ENCODE assay signal across 28 mouse cellular contexts in genomic region chr9:46214946-46215337, GRCm38 (mm10). TPM values are rescaled to one million over a fixed set of nuclear protein-coding genes. Genes with fewer than 3 reads are reported as not detected.
A peak's percentile ranks its signal among the peaks of the same experiment; 100 is the strongest.
DNase-seq lines count a peak whose midpoint lies in the region; ATAC-seq and TF ChIP-seq lines count a peak whose summit lies in the region.
"Had no signal": no experiment of that assay in that cellular context is flagged by ENCODE, and none has a peak within 500 bp of the region (broad histone marks: within the 10 kb centered on the region; RNA-seq: fewer than 3 reads in every experiment).

No protein-coding gene starts in this region.

- H3K4me3 ChIP-seq in liver, adult 2 months (ENCODE audit: insufficient read depth, low read depth, low read length): no peak overlapping the region
- H3K4me3 ChIP-seq in intestine, postnatal 0 days (ENCODE audit: low read depth, low read length): no peak overlapping the region
- no peak overlapping the region for H3K4me3 ChIP-seq in liver, embryonic 15.5 days (replicated peaks)
- H3K4me3 ChIP-seq: embryonic facial prominence, embryonic 12.5 days; heart, embryonic 15.5 days; hindbrain, embryonic 10.5 days; limb, embryonic 12.5 days; myocyte; neural tube, embryonic 12.5 days had no signal

- H3K4me2 ChIP-seq in intestine, postnatal 0 days (replicated peaks; ENCODE audit: low read depth): no peak overlapping the region
- peak overlapping the region; percentile 41; the same call in 1 of the 2 replicates for H3K4me2 ChIP-seq in liver, embryonic 15.5 days
- H3K4me2 ChIP-seq: embryonic facial prominence, embryonic 12.5 days; heart, embryonic 15.5 days; limb, embryonic 12.5 days; midbrain, embryonic 11.5 days; neural tube, embryonic 12.5 days had no signal

- H3K79me2 ChIP-seq in liver, adult 2 months (ENCODE audit: control insufficient read depth, insufficient read depth, low read length): no peaks in the 10 kb centered on the region

- H3K4me1 ChIP-seq in liver, adult 2 months (ENCODE audit: control insufficient read depth, insufficient read depth, low read length): peaks cover 31% of the 10 kb centered on the region
- no peaks in the 10 kb centered on the region for H3K4me1 ChIP-seq in intestine, postnatal 0 days (replicated peaks; ENCODE audit: control insufficient read depth, insufficient read depth, low read length)
- H3K4me1 ChIP-seq in liver, embryonic 15.5 days (replicated peaks): peaks cover 45% of the 10 kb centered on the region
- H3K4me1 ChIP-seq: embryonic facial prominence, embryonic 12.5 days; hindbrain, embryonic 10.5 days; limb, embryonic 12.5 days; neural tube, embryonic 12.5 days had no signal

- WGBS in liver, adult 2 months: 24% methylated on average over 10 of the region's 10 CpGs
- WGBS in intestine, postnatal 0 days: 85% methylated on average over 10 of the region's 10 CpGs
- WGBS in liver, embryonic 15.5 days (ENCODE audit: insufficient replicate concordance): 61% methylated on average over 10 of the region's 10 CpGs

- H3K9me3 ChIP-seq in intestine, postnatal 0 days (ENCODE audit: control insufficient read depth): no peaks in the 10 kb centered on the region
- no peaks in the 10 kb centered on the region for H3K9me3 ChIP-seq in liver, embryonic 15.5 days (replicated peaks)
- H3K9me3 ChIP-seq: embryonic facial prominence, embryonic 12.5 days; heart, embryonic 15.5 days; hindbrain, embryonic 10.5 days; limb, embryonic 12.5 days; neural tube, embryonic 12.5 days had no signal

- no peak for TF ChIP-seq CTCF in liver, adult 2 months (IDR thresholded peaks at IDR 0.05; ENCODE audit: low read depth, low read length)
- no peak for TF ChIP-seq CTCF in intestine, postnatal 0 days (IDR thresholded peaks at IDR 0.05; ENCODE audit: low read depth)

- peaks cover 4% of the 10 kb centered on the region; the same call in 1 of the 2 replicates for H3K36me3 ChIP-seq in liver, adult 2 months (ENCODE audit: control insufficient read depth, insufficient read depth, low read length)
- H3K36me3 ChIP-seq in intestine, postnatal 0 days (ENCODE audit: control insufficient read depth, insufficient read depth): peaks cover 57% of the 10 kb centered on the region
- peaks cover 23% of the 10 kb centered on the region for H3K36me3 ChIP-seq in liver, embryonic 15.5 days (replicated peaks)

- intact Hi-C loops in heart, postnatal 36 days (cut with DNase I): no loop called here

- peak overlapping the region; percentile 97 for H3K27ac ChIP-seq in liver, adult 2 months (replicated peaks; ENCODE audit: insufficient read depth, low read depth, low read length)
- peak overlapping the region; percentile 68 for H3K27ac ChIP-seq in intestine, postnatal 0 days (ENCODE audit: low read depth, low read length)
- H3K27ac ChIP-seq in liver, embryonic 15.5 days (replicated peaks): peak overlapping the region; percentile 79
- H3K27ac ChIP-seq: embryonic facial prominence, embryonic 12.5 days; heart, embryonic 15.5 days; hindbrain, embryonic 10.5 days; limb, embryonic 12.5 days; macrophage; neural tube, embryonic 12.5 days had no signal

- H3K9ac ChIP-seq in liver, adult 2 months (ENCODE audit: low read depth, low read length): peak overlapping the region; percentile 70
- no peak overlapping the region for H3K9ac ChIP-seq in intestine, postnatal 0 days (ENCODE audit: low read depth, low read length)
- no peak overlapping the region for H3K9ac ChIP-seq in liver, embryonic 15.5 days
- H3K9ac ChIP-seq: embryonic facial prominence, embryonic 12.5 days; heart, embryonic 15.5 days; limb, embryonic 12.5 days; neural tube, embryonic 12.5 days had no signal

- H3K27me3 ChIP-seq in liver, adult 2 months (ENCODE audit: control insufficient read depth, insufficient read depth, low read length): no peaks in the 10 kb centered on the region
- no peaks in the 10 kb centered on the region for H3K27me3 ChIP-seq in intestine, postnatal 0 days (replicated peaks; ENCODE audit: control insufficient read depth, insufficient read depth, low read length)
- H3K27me3 ChIP-seq in liver, embryonic 15.5 days: no peaks in the 10 kb centered on the region
- H3K27me3 ChIP-seq: embryonic facial prominence, embryonic 12.5 days; heart, embryonic 15.5 days; limb, embryonic 12.5 days; neural tube, embryonic 12.5 days had no signal

- no peak for ATAC-seq in intestine, postnatal 0 days
- ATAC-seq in liver, embryonic 15.5 days (ENCODE audit: insufficient read depth): no peak
- no peak for ATAC-seq in megakaryocyte progenitor cell, adult 5-6 weeks (replicated peaks; ENCODE audit: poor library complexity)
- ATAC-seq: forebrain, embryonic 14.5 days; hindbrain, embryonic 16.5 days had no signal

- peak; percentile 91 for DNase-seq in heart, adult 11 months
- no peak for DNase-seq in heart, postnatal 36 days
- peak; percentile 91 for DNase-seq in liver, adult 2 months (ENCODE audit: extremely low read depth, low read depth, low spot score)
- no peak for DNase-seq in liver
- DNase-seq in adrenal gland, adult 8-10 months: no peak
- DNase-seq: gastrocnemius, postnatal 36 days; kidney, postnatal 14 days; lung, adult 2 months; lung, postnatal 10 days; right cerebral cortex, postnatal 4 days; thymus, postnatal 4 days had no signal

- no peak for TF ChIP-seq POLR2A in liver, adult 2 months (IDR thresholded peaks at IDR 0.05; ENCODE audit: extremely low read depth, insufficient read depth, low read length)

RNA-seq across cellular contexts. Expression of gene Apoa1, which starts 13.4 kb away (rescaled TPM):
- total RNA-seq in heart, postnatal 36 days (2021): not detected
- 4,768 and 8,294 TPM in 2 replicates for total RNA-seq in liver, adult 2 months (2014; rRNA removed)
- 7,598 and 8,406 TPM in 2 replicates for polyA plus RNA-seq in liver, adult 2 months (2012; rRNA removed)
- 28,401 and 28,927 TPM in 2 replicates for polyA plus RNA-seq in intestine, postnatal 0 days (2015; fragmentation: Nextera tagmentation; extraction: Ambion mirVana)
- polyA plus RNA-seq in liver, embryonic 15.5 days (2015; fragmentation: Nextera tagmentation; extraction: Ambion mirVana): 5,098 and 5,983 TPM in 2 replicates
- not detected in 2 replicates for total RNA-seq in megakaryocyte progenitor cell, adult 5-6 weeks (2015)
- not detected in 2 replicates for total RNA-seq in megakaryocyte progenitor cell, adult 5-6 weeks (2017)
- total RNA-seq in adrenal gland, adult 8-10 months (2022): 1 to 10 TPM in 3 of 4 experiments, not detected in 1; 1.2 to 3.5 (median 1.5) TPM
- polyA plus RNA-seq: macrophage, myocyte had no signal

RNA-seq across cellular contexts. Expression of gene Apoc3, which starts 20.5 kb away (rescaled TPM):
- total RNA-seq in heart, postnatal 36 days (2021): not detected
- total RNA-seq in liver, adult 2 months (2014; rRNA removed): 2,319 and 2,365 TPM in 2 replicates
- polyA plus RNA-seq in liver, adult 2 months (2012; rRNA removed): 8,710 and 9,739 TPM in 2 replicates
- polyA plus RNA-seq in intestine, postnatal 0 days (2015; fragmentation: Nextera tagmentation; extraction: Ambion mirVana): 8,073 and 8,903 TPM in 2 replicates
- polyA plus RNA-seq in liver, embryonic 15.5 days (2015; fragmentation: Nextera tagmentation; extraction: Ambion mirVana): 6.6 and 6.8 TPM in 2 replicates
- not detected in 2 replicates for total RNA-seq in megakaryocyte progenitor cell, adult 5-6 weeks (2015)
- not detected in 2 replicates for total RNA-seq in megakaryocyte progenitor cell, adult 5-6 weeks (2017)
- 1 to 10 TPM in 3 of 4 experiments, not detected in 1; 1.5 to 4.7 (median 4.2) TPM for total RNA-seq in adrenal gland, adult 8-10 months (2022)
- total RNA-seq: midbrain, postnatal 0 days had no signal
- polyA plus RNA-seq: embryonic facial prominence, embryonic 12.5 days; forebrain, embryonic 14.5 days; heart, embryonic 15.5 days; hindbrain, embryonic 10.5 days; hindbrain, embryonic 16.5 days; limb, embryonic 12.5 days; macrophage; midbrain, embryonic 11.5 days; midbrain, postnatal 0 days; myocyte; neural tube, embryonic 12.5 days; testis, adult 2 months had no signal

RNA-seq across cellular contexts. Expression of gene Apoa4, which starts 25.6 kb away (rescaled TPM):
- total RNA-seq in heart, postnatal 36 days (2021): not detected
- total RNA-seq in liver, adult 2 months (2014; rRNA removed): 187 and 323 TPM in 2 replicates
- 177 and 239 TPM in 2 replicates for polyA plus RNA-seq in liver, adult 2 months (2012; rRNA removed)
- 27,935 and 31,935 TPM in 2 replicates for polyA plus RNA-seq in intestine, postnatal 0 days (2015; fragmentation: Nextera tagmentation; extraction: Ambion mirVana)
- polyA plus RNA-seq in liver, embryonic 15.5 days (2015; fragmentation: Nextera tagmentation; extraction: Ambion mirVana): 0.33 TPM in 2 replicates
- total RNA-seq in megakaryocyte progenitor cell, adult 5-6 weeks (2015): not detected in 2 replicates
- not detected in 2 replicates for total RNA-seq in megakaryocyte progenitor cell, adult 5-6 weeks (2017)
- under 1 TPM in 1 of 4 experiments, not detected in 3; 0.16 TPM for total RNA-seq in adrenal gland, adult 8-10 months (2022)
- total RNA-seq: gastrocnemius, postnatal 36 days; left cerebral cortex, postnatal 14 days; midbrain, postnatal 0 days had no signal
- polyA plus RNA-seq: embryonic facial prominence, embryonic 12.5 days; forebrain, embryonic 14.5 days; hindbrain, embryonic 10.5 days; hindbrain, embryonic 16.5 days; limb, embryonic 12.5 days; macrophage; midbrain, embryonic 11.5 days; midbrain, postnatal 0 days; myocyte; neural tube, embryonic 12.5 days had no signal

RNA-seq across cellular contexts. Expression of gene Apoa5, which starts 53.5 kb away (rescaled TPM):
- not detected for total RNA-seq in heart, postnatal 36 days (2021)
- total RNA-seq in liver, adult 2 months (2014; rRNA removed): 771 and 1,014 TPM in 2 replicates
- polyA plus RNA-seq in liver, adult 2 months (2012; rRNA removed): 2,298 and 3,079 TPM in 2 replicates
- polyA plus RNA-seq in intestine, postnatal 0 days (2015; fragmentation: Nextera tagmentation; extraction: Ambion mirVana): 0.56 and 0.64 TPM in 2 replicates
- polyA plus RNA-seq in liver, embryonic 15.5 days (2015; fragmentation: Nextera tagmentation; extraction: Ambion mirVana): 0.69 and 1.3 TPM in 2 replicates
- total RNA-seq in megakaryocyte progenitor cell, adult 5-6 weeks (2015): not detected in 2 replicates
- not detected in 2 replicates for total RNA-seq in megakaryocyte progenitor cell, adult 5-6 weeks (2017)
- total RNA-seq in adrenal gland, adult 8-10 months (2022): under 1 TPM in 2 of 4 experiments, not detected in 2; 0.10 to 0.41 TPM
- total RNA-seq: left cerebral cortex, postnatal 14 days; midbrain, postnatal 0 days had no signal
- polyA plus RNA-seq: embryonic facial prominence, embryonic 12.5 days; forebrain, embryonic 14.5 days; heart, embryonic 15.5 days; hindbrain, embryonic 16.5 days; intestine, embryonic 14.5 days; macrophage; midbrain, postnatal 0 days; myocyte; neural tube, embryonic 12.5 days; testis, adult 2 months had no signal

RNA-seq across cellular contexts. Expression of gene Zpr1, which starts 57.9 kb away (rescaled TPM):
- total RNA-seq in heart, postnatal 36 days (2021): 10 to 100 TPM; 19.5 to 24.6 TPM
- total RNA-seq in liver, adult 2 months (2014; rRNA removed): 25.9 and 42.4 TPM in 2 replicates
- polyA plus RNA-seq in liver, adult 2 months (2012; rRNA removed): 19.5 and 23.0 TPM in 2 replicates
- 21.6 and 24.4 TPM in 2 replicates for polyA plus RNA-seq in intestine, postnatal 0 days (2015; fragmentation: Nextera tagmentation; extraction: Ambion mirVana)
- polyA plus RNA-seq in liver, embryonic 15.5 days (2015; fragmentation: Nextera tagmentation; extraction: Ambion mirVana): 23.4 and 27.4 TPM in 2 replicates
- total RNA-seq in megakaryocyte progenitor cell, adult 5-6 weeks (2015): 37.9 and 39.9 TPM in 2 replicates
- 35.1 and 39.7 TPM in 2 replicates for total RNA-seq in megakaryocyte progenitor cell, adult 5-6 weeks (2017)
- 10 to 100 TPM; 42.2 to 44.5 (median 42.9) TPM for total RNA-seq in adrenal gland, adult 8-10 months (2022)

Comparison
In these comparisons a context has a peak if more than half of its experiments do, and no peak if none do; other contexts are left out.
1. DNase-seq: peak in heart, adult 11 months (single experiment) and liver, adult 2 months (single experiment); none in heart, postnatal 36 days (0 of 2), liver (single experiment) and adrenal gland, adult 8-10 months (single experiment).
2. RNA of gene Apoa1, which starts 13.4 kb away (total RNA-seq): 4,768 to 8,294 TPM in liver, adult 2 months; 1.2 to 3.5 TPM in adrenal gland, adult 8-10 months, not detected in heart, postnatal 36 days and not detected in megakaryocyte progenitor cell, adult 5-6 weeks; every median in the first group is over 1,000 times any median in the second.
3. RNA of gene Apoc3, which starts 20.5 kb away (total RNA-seq): 2,319 to 2,365 TPM in liver, adult 2 months; 1.5 to 4.7 TPM in adrenal gland, adult 8-10 months, not detected in heart, postnatal 36 days and not detected in megakaryocyte progenitor cell, adult 5-6 weeks; every median in the first group is over 100 times any median in the second.
4. RNA of gene Apoa4, which starts 25.6 kb away (total RNA-seq): 187 to 323 TPM in liver, adult 2 months; 0.16 TPM in adrenal gland, adult 8-10 months, not detected in heart, postnatal 36 days and not detected in megakaryocyte progenitor cell, adult 5-6 weeks; every median in the first group is over 100 times any median in the second.
5. Peak in every context shown above with its lines, with median percentiles within 50 percentile points of each other: H3K27ac ChIP-seq.